Mouse (Mus musculus): Measurements from ENCODE around the gene Wscd2. TPM values are rescaled to one million over a fixed set of nuclear protein-coding genes. Genes with fewer than 3 reads are reported as not detected.

Gene Wscd2
- polyA plus RNA-seq, 1 experiment from 2014 or later, result 14.1 TPM

DNA sequence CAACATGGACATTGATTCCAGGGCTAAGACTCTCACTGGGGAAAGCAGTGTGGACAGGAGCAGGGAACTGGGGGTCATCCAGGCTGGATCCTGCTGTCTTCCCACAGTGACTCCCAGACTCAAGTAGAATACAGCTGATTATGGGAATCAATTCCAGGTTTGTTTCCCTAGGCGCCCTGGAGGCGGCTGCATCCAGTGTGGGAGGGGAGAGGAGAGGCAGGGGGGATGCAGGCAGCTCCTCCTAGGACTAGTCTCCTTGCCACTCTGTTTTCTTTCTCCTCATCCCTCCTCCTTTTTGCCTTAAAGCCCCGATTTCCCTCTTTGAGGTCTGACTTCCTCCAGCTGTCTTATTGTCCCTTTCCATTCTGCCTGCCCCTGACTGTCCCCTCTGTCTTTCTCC is 101.0 kb downstream of the Wscd2 start:
- Histone ChIP-seq H3K27me3 (no peaks in the 10 kb centered on the region; the same call in 1 of the 2 replicates), H3K4me1 (peaks cover 39% of the 10 kb centered on the region), H3K27ac (peak overlapping the region; percentile 89), H3K36me3 (no peaks in the 10 kb centered on the region), H3K4me2 (replicated peaks) (no peak overlapping the region), H3K9ac (no peak overlapping the region), H3K4me3 (no peak overlapping the region), H3K9me3 (replicated peaks) (no peaks in the 10 kb centered on the region)
- 8% methylated on average over 3 of the region's 3 CpGs for WGBS
- peak; percentile 38; the same call in 1 of the 2 replicates for ATAC-seq (ENCODE audit: low FRiP score)

GRCm38 (mm10) chr5:113591751-113592230 is 101.7 kb downstream of the Wscd2 start:
- Histone ChIP-seq H3K27me3 (no peaks in the 10 kb centered on the region; the same call in 1 of the 2 replicates), H3K9ac (no peak overlapping the region), H3K4me1 (peaks cover 39% of the 10 kb centered on the region), H3K36me3 (no peaks in the 10 kb centered on the region), H3K4me3 (no peak overlapping the region), H3K9me3 (replicated peaks) (no peaks in the 10 kb centered on the region), H3K27ac (peak overlapping the region; percentile 89), H3K4me2 (replicated peaks) (no peak overlapping the region)
- 8% methylated on average over 6 of the region's 6 CpGs for WGBS
- peak; percentile 92 for ATAC-seq (ENCODE audit: low FRiP score)

DNA sequence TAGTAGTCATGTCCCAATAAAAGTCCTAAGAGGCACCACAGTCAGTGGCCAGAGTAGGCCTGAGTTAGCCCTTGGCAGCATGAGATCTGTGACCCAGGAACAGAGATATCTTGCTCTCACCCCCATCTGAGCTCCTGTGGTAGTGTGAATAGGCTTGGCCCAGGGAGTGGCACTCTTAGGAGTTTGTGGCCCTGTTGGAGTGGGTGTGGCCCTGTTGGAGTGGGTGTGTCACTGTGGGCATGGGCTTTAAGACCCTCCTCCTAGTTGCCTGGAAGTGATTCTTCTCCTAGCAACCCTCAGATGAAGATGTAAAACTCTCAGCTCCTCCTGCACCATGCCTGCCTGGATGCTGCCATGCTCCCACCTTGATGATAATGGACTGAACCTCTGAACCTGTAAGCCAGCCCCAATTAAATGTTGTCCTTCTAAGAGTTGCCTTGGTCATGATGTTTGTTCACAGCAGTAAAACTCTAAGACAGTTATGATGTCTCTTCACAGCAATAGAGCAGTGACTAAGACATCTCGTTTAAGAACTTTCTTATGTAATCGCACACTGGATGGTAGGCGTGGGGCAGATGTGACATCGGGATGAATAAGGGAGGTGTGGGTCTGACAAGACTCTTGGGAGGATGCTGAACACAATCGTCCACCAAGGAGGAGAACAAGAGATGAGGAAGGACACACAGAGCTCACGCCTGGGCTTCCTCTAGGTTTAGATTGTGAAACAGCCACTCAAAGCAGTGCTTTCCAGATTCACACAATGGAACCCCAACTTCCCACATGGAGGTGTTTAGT is 104.0 kb downstream of the Wscd2 start:
- H3K27me3 ChIP-seq, result no peaks in the 10 kb centered on the region
- H3K9me3 ChIP-seq (replicated peaks), result no peaks in the 10 kb centered on the region
- no peak overlapping the region for H3K4me3 ChIP-seq
- ATAC-seq (ENCODE audit: low FRiP score), result no peak
- 86% methylated on average over 6 of the region's 6 CpGs for WGBS
- peaks cover 35% of the 10 kb centered on the region for H3K4me1 ChIP-seq
- no peaks in the 10 kb centered on the region for H3K36me3 ChIP-seq
- H3K9ac ChIP-seq, result no peak overlapping the region
- no peak overlapping the region for H3K27ac ChIP-seq
- no peak overlapping the region for H3K4me2 ChIP-seq (replicated peaks)

- Histone ChIP-seq H3K9ac (no peak overlapping the region), H3K36me3 (no peaks in the 10 kb centered on the region), H3K4me3 (no peak overlapping the region), H3K27me3 (no peaks in the 10 kb centered on the region), H3K9me3 (replicated peaks) (no peaks in the 10 kb centered on the region), H3K27ac (no peak overlapping the region), H3K4me2 (replicated peaks) (no peak overlapping the region), H3K4me1 (peaks cover 24% of the 10 kb centered on the region)
- ATAC-seq (ENCODE audit: low FRiP score), result no peak
- WGBS, result 82% methylated on average over 9 of the region's 9 CpGs
Measured at GRCm38 (mm10) chr5:113596252-113596651, 106.1 kb downstream of the Wscd2 start.

GRCm38 (mm10) chr5:113596780-113597353 is 106.7 kb downstream of the Wscd2 start:
- Histone ChIP-seq H3K4me2 (replicated peaks) (no peak overlapping the region), H3K4me3 (no peak overlapping the region), H3K36me3 (no peaks in the 10 kb centered on the region), H3K27me3 (no peaks in the 10 kb centered on the region), H3K27ac (no peak overlapping the region), H3K9me3 (replicated peaks) (no peaks in the 10 kb centered on the region), H3K9ac (no peak overlapping the region), H3K4me1 (peaks cover 18% of the 10 kb centered on the region)
- 62% methylated on average over 9 of the region's 9 CpGs for WGBS
- ATAC-seq (ENCODE audit: low FRiP score), result no peak

- no peak overlapping the region for H3K4me3 ChIP-seq
- no peaks in the 10 kb centered on the region for H3K9me3 ChIP-seq (replicated peaks)
- H3K4me1 ChIP-seq, result no peaks in the 10 kb centered on the region
- no peak overlapping the region for H3K9ac ChIP-seq
- WGBS, result 69% methylated on average over 3 of the region's 3 CpGs
- H3K27ac ChIP-seq, result peak overlapping the region; percentile 52
- H3K27me3 ChIP-seq, result no peaks in the 10 kb centered on the region
- no peak overlapping the region for H3K4me2 ChIP-seq (replicated peaks)
- no peak for ATAC-seq (ENCODE audit: low FRiP score)
- no peaks in the 10 kb centered on the region for H3K36me3 ChIP-seq
Measured at GRCm38 (mm10) chr5:113600181-113600580, 110.0 kb downstream of the Wscd2 start.

DNA sequence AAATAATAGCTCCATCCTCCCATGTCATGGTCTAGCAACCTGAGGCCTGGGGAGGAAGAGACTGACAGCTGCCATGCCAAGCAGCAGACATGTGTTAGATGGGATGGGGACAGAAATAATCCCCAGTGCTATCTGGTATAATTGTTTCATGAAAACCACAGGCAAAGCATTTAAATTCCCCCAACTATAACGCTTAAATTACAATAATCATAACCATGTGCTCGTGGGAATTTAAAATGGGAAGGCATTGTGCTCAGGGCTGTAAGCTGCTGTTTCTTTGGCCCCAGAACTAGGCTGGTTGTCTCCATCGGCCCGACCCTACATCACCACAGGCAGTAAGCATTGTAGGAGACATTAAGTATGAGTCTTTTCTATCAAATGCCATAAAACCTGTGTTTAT is 110.7 kb downstream of the Wscd2 start:
- ATAC-seq (ENCODE audit: low FRiP score), result no peak; the same call in 1 of the 2 replicates
- no peaks in the 10 kb centered on the region for H3K36me3 ChIP-seq
- H3K27ac ChIP-seq, result peak overlapping the region; percentile 52; the same call in 1 of the 2 replicates
- no peak overlapping the region for H3K4me3 ChIP-seq
- H3K4me1 ChIP-seq, result no peaks in the 10 kb centered on the region
- H3K4me2 ChIP-seq (replicated peaks), result no peak overlapping the region
- H3K9ac ChIP-seq, result no peak overlapping the region
- 76% methylated on average over 4 of the region's 4 CpGs for WGBS
- H3K9me3 ChIP-seq (replicated peaks), result no peaks in the 10 kb centered on the region
- no peaks in the 10 kb centered on the region for H3K27me3 ChIP-seq

GRCm38 (mm10) chr5:113603471-113603870 is 113.3 kb downstream of the Wscd2 start:
- no peak overlapping the region for H3K4me2 ChIP-seq (replicated peaks)
- peaks cover 12% of the 10 kb centered on the region; the same call in 1 of the 2 replicates for H3K4me1 ChIP-seq
- H3K9me3 ChIP-seq (replicated peaks), result no peaks in the 10 kb centered on the region
- H3K27ac ChIP-seq, result no peak overlapping the region
- no peak overlapping the region for H3K4me3 ChIP-seq
- ATAC-seq (ENCODE audit: low FRiP score), result no peak
- H3K27me3 ChIP-seq, result no peaks in the 10 kb centered on the region
- WGBS, result 75% methylated on average over 9 of the region's 9 CpGs
- no peaks in the 10 kb centered on the region for H3K36me3 ChIP-seq
- H3K9ac ChIP-seq, result no peak overlapping the region

DNA sequence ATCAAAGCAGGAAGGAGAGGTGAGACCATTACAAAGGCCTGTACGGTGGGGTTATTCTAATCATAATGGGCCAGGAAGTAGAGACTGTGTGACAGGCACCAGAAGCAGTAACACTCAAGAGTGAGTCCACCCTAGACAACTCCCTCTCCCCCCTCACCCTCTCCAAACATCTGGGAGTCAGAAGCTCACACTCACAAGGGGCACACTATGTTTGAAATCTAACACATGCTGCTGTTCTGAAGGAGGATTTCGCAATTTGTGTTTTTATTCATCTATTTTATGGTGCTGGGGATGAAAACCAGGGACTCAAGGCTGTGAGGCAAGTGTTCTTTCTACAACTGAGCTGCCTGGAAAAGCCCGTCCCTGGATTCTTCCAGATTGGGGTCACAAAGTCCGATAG is 114.6 kb downstream of the Wscd2 start:
- 85% methylated on average over 4 of the region's 4 CpGs for WGBS
- Histone ChIP-seq H3K36me3 (no peaks in the 10 kb centered on the region), H3K27me3 (peaks cover 4% of the 10 kb centered on the region; the same call in 1 of the 2 replicates), H3K9me3 (replicated peaks) (no peaks in the 10 kb centered on the region), H3K9ac (no peak overlapping the region), H3K4me3 (no peak overlapping the region), H3K4me1 (peaks cover 16% of the 10 kb centered on the region; the same call in 1 of the 2 replicates), H3K27ac (no peak overlapping the region), H3K4me2 (replicated peaks) (no peak overlapping the region)
- ATAC-seq (ENCODE audit: low FRiP score), result no peak

- no peak overlapping the region for H3K4me2 ChIP-seq (replicated peaks)
- no peaks in the 10 kb centered on the region for H3K36me3 ChIP-seq
- no peak overlapping the region for H3K27ac ChIP-seq
- no peaks in the 10 kb centered on the region for H3K9me3 ChIP-seq (replicated peaks)
- H3K4me1 ChIP-seq, result peaks cover 27% of the 10 kb centered on the region
- H3K4me3 ChIP-seq, result no peak overlapping the region
- WGBS, result 70% methylated on average over 3 of the region's 3 CpGs
- H3K27me3 ChIP-seq, result peaks cover 4% of the 10 kb centered on the region; the same call in 1 of the 2 replicates
- no peak overlapping the region for H3K9ac ChIP-seq
- no peak for ATAC-seq (ENCODE audit: low FRiP score)
Measured at GRCm38 (mm10) chr5:113606121-113606520, 116.0 kb downstream of the Wscd2 start.

DNA sequence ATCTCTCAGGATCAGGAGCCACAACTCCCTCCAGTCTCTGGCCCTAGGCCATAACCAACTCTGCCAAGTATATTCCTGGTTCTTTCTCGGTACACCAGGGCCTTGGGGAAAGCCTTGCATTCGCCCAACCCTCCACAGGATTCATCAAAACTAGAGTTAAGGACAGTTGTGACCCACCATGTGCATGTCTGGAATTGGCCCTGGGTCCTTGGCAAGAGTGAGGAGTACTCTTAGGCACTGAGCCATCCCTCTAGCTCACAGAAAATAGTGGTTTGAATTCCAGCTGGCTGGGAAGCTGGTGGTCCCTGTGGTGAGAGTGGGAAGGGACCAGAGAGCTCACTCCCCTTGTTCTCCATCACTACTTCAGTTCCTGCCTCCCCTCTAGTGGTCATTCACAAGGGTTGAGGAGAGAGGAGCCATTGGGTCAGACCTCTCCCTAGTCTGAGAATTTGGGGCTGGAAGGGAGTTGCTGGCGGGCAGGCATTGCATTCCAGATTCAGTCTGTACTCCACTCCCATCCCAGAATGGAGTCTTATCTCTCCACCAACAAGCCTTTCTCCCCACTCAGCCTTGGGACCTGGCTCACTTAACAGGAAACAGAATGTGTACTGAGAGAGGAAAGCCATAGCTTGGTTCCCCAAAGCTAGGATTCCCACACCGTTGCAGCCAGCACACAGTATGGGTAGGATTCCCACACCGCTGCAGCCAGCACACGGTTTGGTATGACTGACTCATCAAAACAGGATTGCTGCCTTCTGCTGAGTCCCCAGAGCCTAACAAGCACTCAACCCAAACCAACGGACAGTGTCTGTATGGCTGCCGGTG is 117.0 kb downstream of the Wscd2 start:
- Histone ChIP-seq H3K27ac (no peak overlapping the region), H3K4me3 (no peak overlapping the region), H3K9ac (no peak overlapping the region), H3K4me1 (peaks cover 27% of the 10 kb centered on the region), H3K9me3 (replicated peaks) (no peaks in the 10 kb centered on the region), H3K27me3 (peaks cover 4% of the 10 kb centered on the region; the same call in 1 of the 2 replicates), H3K4me2 (replicated peaks) (no peak overlapping the region), H3K36me3 (no peaks in the 10 kb centered on the region)
- WGBS, result 78% methylated on average over 8 of the region's 8 CpGs
- ATAC-seq (ENCODE audit: low FRiP score), result no peak

GRCm38 (mm10) chr5:113607941-113608431 is 117.9 kb downstream of the Wscd2 start:
- Histone ChIP-seq H3K27ac (no peak overlapping the region), H3K9me3 (replicated peaks) (no peaks in the 10 kb centered on the region), H3K27me3 (peaks cover 4% of the 10 kb centered on the region; the same call in 1 of the 2 replicates), H3K4me3 (no peak overlapping the region), H3K4me1 (peaks cover 27% of the 10 kb centered on the region), H3K36me3 (no peaks in the 10 kb centered on the region), H3K9ac (no peak overlapping the region), H3K4me2 (replicated peaks) (no peak overlapping the region)
- no peak for ATAC-seq (ENCODE audit: low FRiP score)
- WGBS, result 34% methylated on average over 13 of the region's 13 CpGs
